Mouse (Mus musculus) heart, adult 2 months (tissue): Measurements from ENCODE around the gene Atp6v0d1.

Source experiments
- CTCF ChIP-seq: fragments of 200-600 bp; IDR thresholded peaks from 2 replicates; pipeline ENCODE4 v1.8.1; 2022; ENCODE audit warnings: antibody characterized with exemption, mild to moderate bottlenecking, moderate library complexity
- POLR2A ChIP-seq: fragments of 200-500 bp; IDR thresholded peaks from 2 replicates; pipeline ENCODE4 v1.6.1; 2011; ENCODE audit warnings: mild to moderate bottlenecking, low read depth, low read length, control low read depth; ENCODE audit not compliant: insufficient read depth

- no peak for TF ChIP-seq POLR2A
- no peak for TF ChIP-seq CTCF
Measured at GRCm38 (mm10) chr8:105477792-105478191, 88.1 kb downstream of the Atp6v0d1 start.
